In genomic region chr11:117848271-117848984, GRCm38 (mm10) we compare ENCODE assay signal across 9 mouse cellular contexts. TPM values are rescaled to one million over a fixed set of nuclear protein-coding genes. Genes with fewer than 3 reads are reported as not detected.
A peak's percentile ranks its signal among the peaks of the same experiment; 100 is the strongest.
DNase-seq lines count a peak whose midpoint lies in the region; ATAC-seq and TF ChIP-seq lines count a peak whose summit lies in the region.
"Had no signal": no experiment of that assay in that cellular context is flagged by ENCODE, and none has a peak within 500 bp of the region (broad histone marks: within the 10 kb centered on the region; RNA-seq: fewer than 3 reads in every experiment).

No protein-coding gene starts in this region.

- TF ChIP-seq EP300 in MEL (IDR thresholded peaks at IDR 0.05; ENCODE audit: low read depth in 1 of 2, low read length in 2 of 2) = no peak

- H3K36me3 ChIP-seq in kidney, embryonic 15.5 days = peaks cover 24% of the 10 kb centered on the region
- peaks cover 19 to 26% of the 10 kb centered on the region in 2 experiments for H3K36me3 ChIP-seq in MEL (ENCODE audit: control insufficient read depth in 1 of 2, insufficient read depth in 2 of 2, low read length in 2 of 2)
- H3K36me3 ChIP-seq in forebrain, embryonic 12.5 days (replicated peaks) = peaks cover 14% of the 10 kb centered on the region
- peaks cover 30% of the 10 kb centered on the region for H3K36me3 ChIP-seq in midbrain, embryonic 10.5 days

- peak overlapping the region; percentile 80 for H3K9ac ChIP-seq in kidney, embryonic 15.5 days
- peak overlapping the region; percentile 67 for H3K9ac ChIP-seq in MEL (ENCODE audit: control insufficient read depth, low read depth, low read length, poor library complexity, severe bottlenecking)
- H3K9ac ChIP-seq in forebrain, embryonic 12.5 days = peak overlapping the region; percentile 80

- no peaks in the 10 kb centered on the region for H3K9me3 ChIP-seq in kidney, embryonic 15.5 days (replicated peaks)
- no peaks in the 10 kb centered on the region for H3K9me3 ChIP-seq in MEL (replicated peaks; ENCODE audit: insufficient read depth, low read length)
- no peaks in the 10 kb centered on the region for H3K9me3 ChIP-seq in forebrain, embryonic 12.5 days
- no peaks in the 10 kb centered on the region for H3K9me3 ChIP-seq in midbrain, embryonic 10.5 days (replicated peaks)

- WGBS in kidney, embryonic 15.5 days = 4% methylated on average over 19 of the region's 19 CpGs
- 9% methylated on average over 19 of the region's 19 CpGs for WGBS in forebrain, embryonic 12.5 days
- WGBS in midbrain, embryonic 10.5 days = 17% methylated on average over 19 of the region's 19 CpGs

- H3K79me2 ChIP-seq in MEL (ENCODE audit: control insufficient read depth, insufficient read depth, low read length, poor library complexity) = peaks cover 28% of the 10 kb centered on the region

- H3K27me3 ChIP-seq in kidney, embryonic 15.5 days = no peaks in the 10 kb centered on the region
- no peaks in the 10 kb centered on the region for H3K27me3 ChIP-seq in MEL (ENCODE audit: control insufficient read depth in 1 of 2, insufficient read depth in 2 of 2, low read length in 2 of 2)
- H3K27me3 ChIP-seq in forebrain, embryonic 12.5 days = no peaks in the 10 kb centered on the region
- no peaks in the 10 kb centered on the region for H3K27me3 ChIP-seq in midbrain, embryonic 10.5 days (ENCODE audit: low read depth, poor library complexity, severe bottlenecking)

- H3K4me1 ChIP-seq in kidney, embryonic 15.5 days = peaks cover 48% of the 10 kb centered on the region
- peaks cover 19 to 21% of the 10 kb centered on the region in 2 experiments for H3K4me1 ChIP-seq in MEL (ENCODE audit: control insufficient read depth in 1 of 2, insufficient read depth in 2 of 2, low read length in 2 of 2)
- peaks cover 28% of the 10 kb centered on the region for H3K4me1 ChIP-seq in forebrain, embryonic 12.5 days
- peaks cover 35% of the 10 kb centered on the region for H3K4me1 ChIP-seq in midbrain, embryonic 10.5 days

- no peak for DNase-seq in kidney, postnatal 4 days
- DNase-seq in MEL (ENCODE audit: low read depth, low spot score) = no peak
- peak; percentile 58 for DNase-seq in kidney, postnatal 14 days
- no peak for DNase-seq in midbrain, embryonic 10.5 days (ENCODE audit: low spot score)
- peak; percentile 33 for DNase-seq in telencephalon, adult 2 months (ENCODE audit: low read depth, low spot score)
- DNase-seq in left cerebral cortex, postnatal 4 days = no peak

- H3K27ac ChIP-seq in kidney, embryonic 15.5 days = peak overlapping the region; percentile 99
- H3K27ac ChIP-seq in MEL (ENCODE audit: control insufficient read depth, low read depth, low read length) = peak overlapping the region; percentile 57
- H3K27ac ChIP-seq in forebrain, embryonic 12.5 days = peak overlapping the region; percentile 97
- H3K27ac ChIP-seq in midbrain, embryonic 10.5 days (replicated peaks) = peak overlapping the region; percentile 97

- intact Hi-C loops in left cerebral cortex, postnatal 4 days (cut with DNase I) = no loop called here

- no peak for TF ChIP-seq POLR2A in MEL (IDR thresholded peaks at IDR 0.05; ENCODE audit: control insufficient read depth in 1 of 2, insufficient read depth in 1 of 2, low read depth in 1 of 2, low read length in 2 of 2, poor library complexity in 1 of 2)

- peak overlapping the region; percentile 87 for H3K4me2 ChIP-seq in kidney, embryonic 15.5 days
- H3K4me2 ChIP-seq in forebrain, embryonic 12.5 days = peak overlapping the region; percentile 84

- peak overlapping the region; percentile 77 for H3K4me3 ChIP-seq in kidney, embryonic 15.5 days (replicated peaks)
- peak overlapping the region; percentile 58 to 68 for H3K4me3 ChIP-seq in MEL (ENCODE audit: control insufficient read depth in 1 of 2, insufficient read depth in 1 of 2, low read depth in 2 of 2, low read length in 2 of 2)
- H3K4me3 ChIP-seq in forebrain, embryonic 12.5 days (replicated peaks) = peak overlapping the region; percentile 57
- H3K4me3 ChIP-seq in midbrain, embryonic 10.5 days = peak overlapping the region; percentile 81

- TF ChIP-seq CTCF in MEL (IDR thresholded peaks at IDR 0.05 in 2 of 3, conservative IDR thresholded peaks at IDR 0.05 in 1 of 3; ENCODE audit: control insufficient read depth in 1 of 3, insufficient read depth in 1 of 3, low read depth in 2 of 3, low read length in 3 of 3, poor library complexity in 1 of 3, severe bottlenecking in 1 of 3) = no peak

- ATAC-seq in kidney, embryonic 15.5 days (replicated peaks; ENCODE audit: low FRiP score) = peak; percentile 84
- peak; percentile 83 for ATAC-seq in forebrain, embryonic 12.5 days (ENCODE audit: low FRiP score)

- no peak for TF ChIP-seq RAD21 in MEL (IDR thresholded peaks at IDR 0.05; ENCODE audit: low read depth, low read length)

TF ChIP-seq in MEL, 35 proteins besides CTCF, POLR2A, EP300 and RAD21:
- TF ChIP-seq POLR2AphosphoS2 (IDR thresholded peaks at IDR 0.05; ENCODE audit: low read length) = no peak
- no peak for TF ChIP-seq MEF2A (IDR thresholded peaks at IDR 0.05; ENCODE audit: extremely low read depth, insufficient replicate concordance, low read depth, low read length, poor library complexity, severe bottlenecking)
- peak; percentile 64 for TF ChIP-seq RCOR1 (IDR thresholded peaks at IDR 0.05; ENCODE audit: low read depth, low read length)
- TF ChIP-seq ELF1 (IDR thresholded peaks at IDR 0.05; ENCODE audit: low read depth, low read length) = peak; percentile 19; the same call in 1 of the 2 replicates
- no peak for TF ChIP-seq MAFK (IDR thresholded peaks at IDR 0.05; ENCODE audit: borderline replicate concordance, low read depth, low read length)
- 0 out of 2 replicates have a peak, but pooled peaks have one; percentile 16 for TF ChIP-seq TCF12 (IDR thresholded peaks at IDR 0.05; ENCODE audit: low read depth, low read length)
- peak; percentile 87; the same call in 1 of the 2 replicates for TF ChIP-seq CHD1 (IDR thresholded peaks at IDR 0.05; ENCODE audit: low read depth, low read length)
- TF ChIP-seq MAX (IDR thresholded peaks at IDR 0.05; ENCODE audit: low read length) = peak; percentile 13; the same call in 1 of the 2 replicates
- 0 out of 2 replicates have a peak, but pooled peaks have one; percentile 1 for TF ChIP-seq SIN3A (IDR thresholded peaks at IDR 0.05; ENCODE audit: low read length)

RNA-seq across cellular contexts. Expression of gene Birc5, which starts 0.6 kb away (rescaled TPM):
- 310 and 329 TPM in 2 replicates for polyA plus RNA-seq in kidney, embryonic 15.5 days (2015; fragmentation: Nextera tagmentation; extraction: Ambion mirVana)
- total RNA-seq in MEL (2012; rRNA removed) = 242 and 244 TPM in 2 replicates
- 100 to 1,000 TPM in 1 of 2 experiments, not detected in 1; 214 TPM for polyA plus RNA-seq in MEL (2012; ENCODE audit: insufficient read depth in 1 of 2, insufficient read length in 2 of 2, low read depth in 1 of 2, low replicate concordance in 2 of 2, missing spikeins in 1 of 2)
- polyA plus RNA-seq in forebrain, embryonic 12.5 days (2016; fragmentation: Nextera tagmentation; extraction: Ambion mirVana) = 282 and 293 TPM in 2 replicates
- 373 and 413 TPM in 2 replicates for polyA plus RNA-seq in midbrain, embryonic 10.5 days (2016; fragmentation: Nextera tagmentation; extraction: Ambion mirVana)
- total RNA-seq in left cerebral cortex, postnatal 4 days (2021) = 1 to 10 TPM; 6.3 to 6.7 TPM

RNA-seq across cellular contexts. Expression of gene Tmem235, which starts 12.1 kb away (rescaled TPM):
- polyA plus RNA-seq in kidney, embryonic 15.5 days (2015; fragmentation: Nextera tagmentation; extraction: Ambion mirVana) = not detected in 2 replicates
- total RNA-seq in MEL (2012; rRNA removed) = 0.04 TPM in 1 of 2 replicates, not detected in the other
- polyA plus RNA-seq in MEL (2012; ENCODE audit: insufficient read depth in 1 of 2, insufficient read length in 2 of 2, low read depth in 1 of 2, low replicate concordance in 2 of 2, missing spikeins in 1 of 2) = under 1 TPM in 1 of 2 experiments, not detected in 1; 0.04 TPM
- not detected in 2 replicates for polyA plus RNA-seq in forebrain, embryonic 12.5 days (2016; fragmentation: Nextera tagmentation; extraction: Ambion mirVana)
- not detected in 2 replicates for polyA plus RNA-seq in midbrain, embryonic 10.5 days (2016; fragmentation: Nextera tagmentation; extraction: Ambion mirVana)
- not detected for total RNA-seq in left cerebral cortex, postnatal 4 days (2021)
- total RNA-seq: left cerebral cortex, postnatal 14 days had no signal

RNA-seq across cellular contexts. Expression of gene Tk1, which starts 22.5 kb away (rescaled TPM):
- polyA plus RNA-seq in kidney, embryonic 15.5 days (2015; fragmentation: Nextera tagmentation; extraction: Ambion mirVana) = 127 and 128 TPM in 2 replicates
- 171 and 172 TPM in 2 replicates for total RNA-seq in MEL (2012; rRNA removed)
- 100 to 1,000 TPM in 1 of 2 experiments, not detected in 1; 188 TPM for polyA plus RNA-seq in MEL (2012; ENCODE audit: insufficient read depth in 1 of 2, insufficient read length in 2 of 2, low read depth in 1 of 2, low replicate concordance in 2 of 2, missing spikeins in 1 of 2)
- polyA plus RNA-seq in forebrain, embryonic 12.5 days (2016; fragmentation: Nextera tagmentation; extraction: Ambion mirVana) = 110 and 115 TPM in 2 replicates
- polyA plus RNA-seq in midbrain, embryonic 10.5 days (2016; fragmentation: Nextera tagmentation; extraction: Ambion mirVana) = 123 and 137 TPM in 2 replicates
- total RNA-seq in left cerebral cortex, postnatal 4 days (2021) = 1 to 10 TPM; 8.9 to 9.0 TPM

RNA-seq across cellular contexts. Expression of gene Afmid, which starts 22.7 kb away (rescaled TPM):
- polyA plus RNA-seq in kidney, embryonic 15.5 days (2015; fragmentation: Nextera tagmentation; extraction: Ambion mirVana) = 3.9 and 6.7 TPM in 2 replicates
- total RNA-seq in MEL (2012; rRNA removed) = 3.3 and 3.5 TPM in 2 replicates
- 1 to 10 TPM in 1 of 2 experiments, not detected in 1; 3.8 TPM for polyA plus RNA-seq in MEL (2012; ENCODE audit: insufficient read depth in 1 of 2, insufficient read length in 2 of 2, low read depth in 1 of 2, low replicate concordance in 2 of 2, missing spikeins in 1 of 2)
- polyA plus RNA-seq in forebrain, embryonic 12.5 days (2016; fragmentation: Nextera tagmentation; extraction: Ambion mirVana) = 5.6 and 5.9 TPM in 2 replicates
- 3.5 TPM in 2 replicates for polyA plus RNA-seq in midbrain, embryonic 10.5 days (2016; fragmentation: Nextera tagmentation; extraction: Ambion mirVana)
- 10 to 100 TPM in 1 of 2 experiments, 1 to 10 TPM in 1; 7.8 to 11.5 TPM for total RNA-seq in left cerebral cortex, postnatal 4 days (2021)

RNA-seq across cellular contexts. Expression of gene Tha1, which starts 24.9 kb away (rescaled TPM):
- 5.3 TPM in 2 replicates for polyA plus RNA-seq in kidney, embryonic 15.5 days (2015; fragmentation: Nextera tagmentation; extraction: Ambion mirVana)
- total RNA-seq in MEL (2012; rRNA removed) = 0.12 TPM in 1 of 2 replicates, not detected in the other
- not detected for polyA plus RNA-seq in MEL (2012; ENCODE audit: insufficient read depth in 1 of 2, insufficient read length in 2 of 2, low read depth in 1 of 2, low replicate concordance in 2 of 2, missing spikeins in 1 of 2)
- polyA plus RNA-seq in forebrain, embryonic 12.5 days (2016; fragmentation: Nextera tagmentation; extraction: Ambion mirVana) = 2.9 and 3.9 TPM in 2 replicates
- 5.0 and 5.2 TPM in 2 replicates for polyA plus RNA-seq in midbrain, embryonic 10.5 days (2016; fragmentation: Nextera tagmentation; extraction: Ambion mirVana)
- total RNA-seq in left cerebral cortex, postnatal 4 days (2021) = 1 to 10 TPM; 2.1 to 3.3 TPM

Comparison
In these comparisons a context has a peak if more than half of its experiments do, and no peak if none do; other contexts are left out.
1. DNase-seq: peak in kidney, postnatal 14 days (single experiment) and telencephalon, adult 2 months (single experiment); none in kidney, postnatal 4 days (0 of 2), MEL (single experiment), midbrain, embryonic 10.5 days (single experiment) and left cerebral cortex, postnatal 4 days (single experiment).
2. Peak in every context shown above with its lines, with median percentiles within 50 percentile points of each other: H3K27ac ChIP-seq, H3K4me3 ChIP-seq and H3K9ac ChIP-seq.